Mouse (Mus musculus) right cerebral cortex, adult 2 months (tissue): ENCODE results near the gene Slc4a1.

ENCODE experiments used
- DNase-seq, 2 experiments: peaks; one replicate each; pipeline ENCODE4 v3.0.0; 2021 to 2022; ENCODE audit warnings: low spot score in 2 of 2

The Slc4a1 gene

GRCm38 (mm10) chr11:102304141-102304540 is 61.9 kb downstream of the Slc4a1 start:
- no peak for DNase-seq

DNA sequence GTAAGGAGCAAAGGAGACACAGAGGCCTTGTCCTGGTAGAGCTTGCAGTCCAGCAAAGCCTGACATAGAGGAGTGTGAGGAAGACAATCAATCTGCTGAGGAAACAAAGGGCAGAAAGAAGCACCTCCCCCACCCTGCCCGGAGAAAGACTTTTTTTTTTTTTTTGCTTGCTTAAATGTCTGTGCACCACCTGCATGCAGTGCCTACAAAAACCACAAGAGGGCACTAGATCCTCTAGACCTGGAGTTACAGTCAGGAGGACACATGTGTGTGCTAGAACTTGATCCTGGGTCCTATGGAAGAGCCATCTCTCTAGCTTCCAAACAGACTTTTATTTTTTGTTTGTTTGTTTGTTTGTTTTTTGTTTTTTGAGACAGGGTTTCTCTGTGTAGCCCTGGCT is 66.2 kb downstream of the Slc4a1 start:
- DNase-seq: peak in 1 of 2 experiments; percentile 46
